Mouse (Mus musculus) kidney, postnatal 0 days (tissue): ENCODE measurements around the gene Pgm2l1. TPM values are rescaled to one million over a fixed set of nuclear protein-coding genes. Genes with fewer than 3 reads are reported as not detected.

Source experiments
- ATAC-seq: fragments of 200-750 bp; cut with Nextera tagmentation; replicated peaks from 2 replicates; pipeline ENCODE4 v1.8.0; 2017; ENCODE audit warnings: low read depth, moderate number of reproducible peaks, moderate TSS enrichment, moderate library complexity; ENCODE audit not compliant: low FRiP score
- DNase-seq: peaks from one replicate; pipeline ENCODE4 v3.0.0-alpha.2; 2016; ENCODE audit warnings: low spot score
- H3K27ac ChIP-seq: fragments of 300-500 bp; sonication (generic); 2 replicates; pipeline ENCODE4 v1.5.1; 2014; ENCODE audit warnings: mild to moderate bottlenecking
- H3K27me3 ChIP-seq: fragments of 300-500 bp; sonication (generic); 2 replicates; pipeline ENCODE4 v1.6.1; 2014; ENCODE audit warnings: low read length, mixed read lengths; ENCODE audit not compliant: insufficient read depth
- H3K36me3 ChIP-seq: fragments of 300-500 bp; sonication (generic); 2 replicates; pipeline ENCODE4 v1.6.1; 2014; ENCODE audit warnings: low read length, mixed read lengths; ENCODE audit not compliant: insufficient read depth
- H3K4me1 ChIP-seq: fragments of 300-500 bp; sonication (generic); replicated peaks from 2 replicates; pipeline ENCODE4 v1.6.1; 2014; ENCODE audit warnings: antibody characterized with exemption, low read length, mixed read lengths; ENCODE audit not compliant: insufficient read depth
- H3K4me2 ChIP-seq: fragments of 300-500 bp; sonication (generic); 2 replicates; pipeline ENCODE4 v1.6.1; 2014; ENCODE audit warnings: mild to moderate bottlenecking, low read length, moderate library complexity, mixed read lengths
- H3K4me3 ChIP-seq: fragments of 300-500 bp; sonication (generic); replicated peaks from 2 replicates; pipeline ENCODE4 v1.5.1; 2014; ENCODE audit warnings: low read depth, low read length
- H3K9ac ChIP-seq: fragments of 300-500 bp; sonication (generic); 2 replicates; pipeline ENCODE4 v1.6.1; 2014; ENCODE audit warnings: low read depth, low read length
- H3K9me3 ChIP-seq: fragments of 300-500 bp; sonication (generic); replicated peaks from 2 replicates; pipeline ENCODE4 v1.6.1; 2016; ENCODE audit warnings: low read length, inconsistent platforms, mixed read lengths
- CTCF ChIP-seq: IDR thresholded peaks from 2 replicates; pipeline ENCODE4 v1.5.1; 2016; ENCODE audit warnings: antibody characterized with exemption, low read depth, mild to moderate bottlenecking, moderate library complexity
- WGBS: fragments of 180-500 bp; shearing (Covaris S2); extraction: QIAGEN DNeasy Blood & Tissue Kit; methylation state at CpG from one replicate; pipeline ENCODE4 v1.1.7; 2014; 5-methylcytosine and 5-hydroxymethylcytosine counted together
- polyA plus RNA-seq: library from polyadenylated mRNA; unstranded; fragments of >200 nt; fragmentation: Nextera tagmentation; extraction: Ambion mirVana; gene quantifications from 2 replicates; pipeline ENCODE4 v1.2.1, GENCODE M21; 2015

Gene Pgm2l1
- polyA plus RNA-seq, 1 experiment from 2014 or later: 2.5 TPM

DNA sequence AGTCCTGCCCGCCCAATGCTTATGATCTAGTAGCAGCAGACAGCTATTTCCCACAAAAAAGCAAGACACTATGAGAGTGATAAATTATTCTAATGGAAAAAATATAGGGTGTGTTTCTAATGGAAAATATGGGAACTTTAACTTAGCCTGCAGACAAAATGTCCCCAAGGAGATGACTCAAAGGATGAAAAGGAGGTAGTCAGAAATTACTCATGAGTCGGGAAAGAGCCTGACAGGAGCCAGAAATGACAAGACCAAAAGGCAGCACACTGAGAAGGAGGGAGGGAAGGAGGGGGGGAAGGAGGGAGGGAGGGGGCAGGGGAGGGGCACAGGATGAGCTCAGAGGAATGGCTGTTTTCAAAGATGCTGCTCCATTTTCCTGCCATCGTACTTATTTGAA, 54.4 kb downstream of the Pgm2l1 start:
- Histone ChIP-seq H3K4me2 (no peak overlapping the region), H3K27ac (no peak overlapping the region), H3K9me3 (no peaks in the 10 kb centered on the region), H3K9ac (no peak overlapping the region), H3K36me3 (no peaks in the 10 kb centered on the region), H3K4me3 (no peak overlapping the region), H3K27me3 (no peaks in the 10 kb centered on the region), H3K4me1 (0 out of 2 replicates have a peak, but pooled peaks cover 7% of the 10 kb centered on the region)
- DNase-seq (no peak), ATAC-seq (no peak)
- WGBS: 40% methylated on average over 3 of the region's 3 CpGs
- TF ChIP-seq CTCF: no peak

DNA sequence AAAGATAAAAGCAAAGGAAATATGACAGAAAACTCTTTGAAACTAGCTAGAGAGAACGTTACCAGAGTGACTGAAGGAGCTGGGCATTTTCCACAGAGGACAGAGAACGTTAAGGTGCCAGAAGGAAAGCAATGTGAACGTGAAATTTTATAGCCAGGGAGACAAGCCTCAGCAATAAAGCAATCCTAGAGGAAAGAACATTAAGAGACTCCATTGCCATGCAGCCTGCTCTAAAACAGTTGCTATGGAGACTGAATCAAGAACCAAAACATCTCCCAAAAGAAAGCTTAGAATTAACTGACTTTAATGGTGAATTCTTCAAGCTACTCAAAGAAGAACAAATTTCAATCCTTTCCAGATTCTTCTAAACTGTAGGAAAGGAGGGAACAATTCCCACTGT, 56.1 kb downstream of the Pgm2l1 start:
- H3K9me3 ChIP-seq: no peaks in the 10 kb centered on the region
- H3K9ac ChIP-seq: no peak overlapping the region
- no peak for TF ChIP-seq CTCF
- no peak overlapping the region for H3K4me3 ChIP-seq
- no peak overlapping the region for H3K4me2 ChIP-seq
- H3K27ac ChIP-seq: no peak overlapping the region
- H3K27me3 ChIP-seq: no peaks in the 10 kb centered on the region
- 18% methylated on average over 3 of the region's 3 CpGs for WGBS
- H3K36me3 ChIP-seq: no peaks in the 10 kb centered on the region
- 0 out of 2 replicates have a peak, but pooled peaks cover 7% of the 10 kb centered on the region for H3K4me1 ChIP-seq
- DNase-seq (no peak), ATAC-seq (no peak)

DNA sequence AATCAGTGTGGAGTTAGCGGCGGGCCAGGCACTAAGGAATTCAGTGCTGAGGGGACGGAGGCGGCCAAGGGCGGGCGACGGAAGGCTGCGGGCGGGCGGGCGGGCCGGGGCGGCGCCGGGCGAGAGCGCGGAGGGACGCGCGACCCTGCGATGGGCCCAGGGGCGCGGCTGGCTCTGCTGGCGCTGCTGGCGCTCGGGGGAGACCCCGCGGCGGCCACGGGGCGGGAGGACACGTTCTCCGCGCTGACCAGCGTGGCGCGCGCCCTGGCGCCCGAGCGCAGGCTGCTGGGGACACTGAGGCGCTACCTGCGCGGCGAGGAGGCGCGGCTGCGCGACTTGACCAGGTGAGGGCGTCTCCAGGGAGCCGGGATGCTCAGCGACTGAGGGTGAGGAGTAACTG, 58.2 kb downstream of the Pgm2l1 start, which contains the start of gene P4ha3:
P4ha3 (plus strand) TSS at position 138 of the 400 bp plus-strand sequence.
- ATAC-seq (peak; percentile 33; the same call in 1 of the 2 replicates), DNase-seq (peak; percentile 29)
- no peaks in the 10 kb centered on the region for H3K36me3 ChIP-seq
- peak within 1 kb of the TSS; percentile 56; the same call in 1 of the 2 replicates for H3K9ac ChIP-seq
- H3K4me2 ChIP-seq: peak within 1 kb of the TSS; percentile 94
- H3K27ac ChIP-seq: no peak within 1 kb of the TSS
- TF ChIP-seq CTCF: peak; percentile 38
- H3K9me3 ChIP-seq: no peaks in the 10 kb centered on the region
- 0 out of 2 replicates have a peak, but pooled peaks cover 14% of the 10 kb centered on the region for H3K4me1 ChIP-seq
- WGBS: 0% methylated on average over 52 of the region's 53 CpGs
- no peaks in the 10 kb centered on the region for H3K27me3 ChIP-seq
- peak within 1 kb of the TSS; percentile 53 for H3K4me3 ChIP-seq

DNA sequence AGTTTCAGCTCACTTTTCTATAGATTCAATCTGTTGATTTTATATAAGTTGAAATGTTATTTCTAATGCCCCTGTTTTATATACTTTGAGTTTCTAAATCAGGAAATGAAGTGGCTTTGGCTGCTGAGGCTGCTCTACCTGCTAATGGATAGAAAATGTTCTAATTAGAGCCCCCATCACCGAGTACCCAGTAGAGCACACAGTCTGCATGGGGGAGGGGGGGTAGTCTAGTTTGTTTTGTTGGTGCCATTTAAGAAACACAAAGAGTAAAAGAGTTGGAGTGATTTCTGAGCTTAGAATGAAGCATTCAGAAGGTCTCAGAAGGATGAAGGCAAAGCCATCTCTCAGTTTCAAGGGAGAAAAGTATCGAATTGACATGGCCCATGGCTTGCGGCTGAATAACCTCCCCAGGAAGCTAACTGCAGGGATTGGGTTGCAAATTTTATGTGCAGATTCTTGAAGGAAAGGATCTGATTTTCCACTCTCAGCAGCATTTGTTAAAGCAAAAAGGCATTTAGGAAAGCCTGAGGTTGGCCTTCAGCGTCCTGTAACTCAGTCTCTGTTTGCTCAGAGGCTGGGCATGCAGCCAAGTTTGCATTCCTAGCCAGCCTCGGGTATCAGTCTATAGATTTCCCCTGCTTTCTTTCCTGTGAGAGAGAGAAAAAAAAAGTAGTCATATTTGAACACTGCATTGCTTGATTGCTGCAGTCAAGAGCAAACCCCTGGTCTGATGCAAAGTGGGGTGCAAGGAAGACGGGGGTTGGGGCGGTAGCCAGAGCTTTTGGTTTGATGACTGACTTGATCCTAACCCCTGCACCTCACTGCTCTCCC, 60.8 kb downstream of the Pgm2l1 start:
- no peaks in the 10 kb centered on the region for H3K9me3 ChIP-seq

DNA sequence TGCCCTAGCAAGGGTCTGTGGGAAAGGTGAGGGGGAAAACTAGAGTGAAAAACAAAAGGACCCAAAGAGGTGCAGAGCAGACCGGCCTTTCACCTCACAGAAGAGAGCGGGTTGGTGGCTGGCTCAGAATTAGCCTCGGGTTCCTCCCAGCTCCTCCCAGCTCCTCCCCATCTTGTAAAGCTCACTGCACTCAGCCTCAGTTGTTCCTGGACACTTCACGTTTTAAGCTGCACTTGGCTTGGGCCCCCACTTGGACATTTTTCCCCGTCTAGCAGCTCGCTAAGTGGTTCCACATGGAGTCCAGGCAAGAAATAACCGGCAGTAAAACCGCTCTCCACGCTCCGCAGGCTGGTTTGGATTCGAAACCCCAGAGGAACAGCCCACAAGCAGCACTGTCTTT, 61.4 kb downstream of the Pgm2l1 start:
- Histone ChIP-seq H3K36me3 (no peaks in the 10 kb centered on the region), H3K4me3 (no peak overlapping the region), H3K4me2 (peak overlapping the region; percentile 40), H3K9ac (no peak overlapping the region), H3K27ac (0 out of 2 replicates have a peak overlapping the region, but pooled peaks have one; percentile 47), H3K27me3 (no peaks in the 10 kb centered on the region), H3K4me1 (0 out of 2 replicates have a peak, but pooled peaks cover 14% of the 10 kb centered on the region), H3K9me3 (no peaks in the 10 kb centered on the region)
- peak; percentile 41 for DNase-seq
- no peak for ATAC-seq
- 6% methylated on average over 11 of the region's 11 CpGs for WGBS
- TF ChIP-seq CTCF: no peak

More for the DNA sequence above, 60.8 kb downstream of the Pgm2l1 start:
- Histone ChIP-seq H3K4me1 (0 out of 2 replicates have a peak, but pooled peaks cover 14% of the 10 kb centered on the region), H3K4me2 (peak overlapping the region; percentile 40), H3K36me3 (no peaks in the 10 kb centered on the region), H3K9ac (no peak overlapping the region), H3K27ac (0 out of 2 replicates have a peak overlapping the region, but pooled peaks have one; percentile 47), H3K4me3 (no peak overlapping the region), H3K27me3 (no peaks in the 10 kb centered on the region)
- ATAC-seq (0 out of 2 replicates have a peak, but pooled peaks have one; percentile 52), DNase-seq (peak; percentile 94)
- WGBS: 7% methylated on average over 7 of the region's 7 CpGs
- no peak for TF ChIP-seq CTCF

DNA sequence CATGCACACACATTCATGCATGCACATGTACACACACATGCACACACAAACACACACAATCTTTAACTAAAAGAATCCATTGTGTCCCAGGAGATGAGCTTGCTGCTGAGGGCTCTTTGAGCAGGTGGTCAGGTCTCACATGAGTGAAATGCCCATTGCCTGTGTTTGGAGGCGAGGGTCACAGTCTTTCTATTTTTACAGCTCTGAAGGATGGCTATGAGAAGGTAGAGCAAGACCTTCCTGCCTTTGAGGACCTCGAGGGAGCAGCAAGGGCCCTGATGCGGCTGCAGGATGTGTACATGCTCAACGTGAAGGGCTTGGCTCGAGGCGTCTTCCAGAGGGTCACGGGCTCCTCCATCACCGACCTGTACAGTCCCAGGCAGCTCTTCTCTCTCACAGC, 66.4 kb downstream of the Pgm2l1 start:
- no peak overlapping the region for H3K4me2 ChIP-seq
- 82% methylated on average over 8 of the region's 8 CpGs for WGBS
- DNase-seq: no peak
- H3K36me3 ChIP-seq: no peaks in the 10 kb centered on the region
- H3K4me1 ChIP-seq: 0 out of 2 replicates have a peak, but pooled peaks cover 6% of the 10 kb centered on the region
- H3K9ac ChIP-seq: no peak overlapping the region
- no peak overlapping the region for H3K4me3 ChIP-seq
- H3K27ac ChIP-seq: no peak overlapping the region
- H3K27me3 ChIP-seq: no peaks in the 10 kb centered on the region
- no peak for TF ChIP-seq CTCF
- no peak for ATAC-seq
- no peaks in the 10 kb centered on the region for H3K9me3 ChIP-seq
